In the genomic region with DNA sequence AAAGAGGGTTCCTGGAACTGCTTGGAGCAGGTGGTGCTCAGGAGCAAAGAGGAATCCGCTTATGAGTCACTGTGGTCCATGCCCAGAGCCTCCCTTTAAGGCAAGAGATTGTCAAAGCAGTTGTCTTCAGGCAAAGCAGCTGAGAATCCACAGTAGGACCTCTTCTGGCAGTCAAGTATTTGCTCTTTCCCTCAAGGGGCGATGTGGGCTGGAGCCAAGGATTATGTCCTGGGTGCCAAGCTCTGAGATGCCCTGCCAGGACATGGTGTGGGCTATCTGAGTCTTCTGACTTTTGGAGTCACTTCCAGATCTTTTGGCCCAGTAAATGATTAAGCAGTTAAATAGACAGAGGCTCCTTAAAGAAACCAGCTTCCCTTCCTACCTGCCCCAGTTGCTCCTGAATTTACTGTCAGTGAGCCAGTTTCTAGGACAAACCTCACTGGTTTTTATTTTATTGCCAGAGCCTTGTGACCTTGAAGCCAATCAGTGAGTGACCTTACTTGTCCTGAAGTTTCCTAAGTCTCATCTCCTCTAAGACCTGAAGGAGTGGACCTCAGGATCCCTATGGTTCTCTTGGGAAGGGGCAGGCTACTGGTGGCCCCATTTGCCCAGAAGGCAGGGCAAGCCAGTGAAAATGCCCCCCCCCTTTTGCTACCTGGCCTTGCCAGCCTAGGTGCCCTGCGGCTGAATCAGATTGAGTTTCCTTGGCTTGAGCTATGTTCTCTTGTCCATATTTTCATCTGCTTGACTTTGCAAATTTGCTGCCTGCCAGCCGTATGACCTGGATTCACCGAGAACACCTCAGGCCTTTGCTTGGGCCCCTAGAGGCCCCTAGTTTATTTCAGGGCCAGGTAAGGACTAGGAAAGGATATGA, we compare ENCODE assay signal across 15 mouse cellular contexts.
A peak's percentile ranks its signal among the peaks of the same experiment; 100 is the strongest.
DNase-seq lines count a peak whose midpoint lies in the region; ATAC-seq and TF ChIP-seq lines count a peak whose summit lies in the region.
"Had no signal": no experiment of that assay in that cellular context is flagged by ENCODE, and none has a peak within 500 bp of the region (broad histone marks: within the 10 kb centered on the region; RNA-seq: fewer than 3 reads in every experiment).

No protein-coding gene starts in this region.

- H3K36me3 ChIP-seq in hindbrain, embryonic 14.5 days (replicated peaks; ENCODE audit: control insufficient read depth, insufficient read depth) = no peaks in the 10 kb centered on the region
- H3K36me3 ChIP-seq: stomach, embryonic 15.5 days had no signal

- H3K4me3 ChIP-seq in gastrocnemius, adult 2 months = no peak overlapping the region
- no peak overlapping the region for H3K4me3 ChIP-seq in hindbrain, embryonic 14.5 days (replicated peaks; ENCODE audit: low read length)
- H3K4me3 ChIP-seq: erythroblast, embryonic 14.5 days; stomach, embryonic 15.5 days had no signal

- peaks cover 14% of the 10 kb centered on the region for H3K4me1 ChIP-seq in hindbrain, embryonic 14.5 days (replicated peaks; ENCODE audit: control insufficient read depth, insufficient read depth, low read length)

- 93% methylated on average over 5 of the region's 5 CpGs for WGBS in hindbrain, embryonic 14.5 days

- peak; percentile 66 for DNase-seq in gastrocnemius, adult 2 months
- no peak for DNase-seq in gastrocnemius, postnatal 4 days (ENCODE audit: low spot score in 2 of 2)
- DNase-seq in cerebellum, postnatal 10 days = peak; percentile 50 to 65
- peak; percentile 59 for DNase-seq in kidney, postnatal 14 days
- peak; percentile 65 for DNase-seq in lung, postnatal 14 days
- DNase-seq in hindbrain, embryonic 14.5 days (ENCODE audit: low spot score) = no peak
- DNase-seq in heart, postnatal 14 days = no peak
- DNase-seq: forebrain, postnatal 0 days; heart, adult 11 months; liver, postnatal 0 days; midbrain, embryonic 14.5 days; thymus, postnatal 25 days had no signal

- no peak overlapping the region for H3K4me2 ChIP-seq in hindbrain, embryonic 14.5 days (replicated peaks)
- H3K4me2 ChIP-seq: stomach, embryonic 15.5 days had no signal

- no peak for ATAC-seq in hindbrain, embryonic 14.5 days (ENCODE audit: low FRiP score)
- ATAC-seq: forebrain, postnatal 0 days; hindbrain, postnatal 0 days; liver, postnatal 0 days had no signal

- no peaks in the 10 kb centered on the region for H3K9me3 ChIP-seq in hindbrain, embryonic 14.5 days (ENCODE audit: control insufficient read depth, low read length)
- H3K9me3 ChIP-seq: stomach, embryonic 15.5 days had no signal

- peak overlapping the region; percentile 88 for H3K27ac ChIP-seq in gastrocnemius, adult 2 months
- H3K27ac ChIP-seq in hindbrain, embryonic 14.5 days = no peak overlapping the region
- H3K27ac ChIP-seq: hindbrain, postnatal 0 days; stomach, embryonic 15.5 days had no signal

- no peak overlapping the region for H3K9ac ChIP-seq in hindbrain, embryonic 14.5 days
- H3K9ac ChIP-seq: forebrain, postnatal 0 days; liver, postnatal 0 days; stomach, embryonic 15.5 days had no signal

- TF ChIP-seq CTCF in gastrocnemius, adult 2 months (IDR thresholded peaks at IDR 0.05) = no peak

- intact Hi-C loops in gastrocnemius, adult 2 months (cut with DNase I) = no loop called here
- intact Hi-C loops in heart, postnatal 14 days (cut with DNase I) = no loop called here

- H3K27me3 ChIP-seq in hindbrain, embryonic 14.5 days (ENCODE audit: control insufficient read depth, insufficient read depth, low read length) = no peaks in the 10 kb centered on the region
- H3K27me3 ChIP-seq: stomach, embryonic 15.5 days had no signal

Comparison
In these comparisons a context has a peak if more than half of its experiments do, and no peak if none do; other contexts are left out.
1. DNase-seq: peak in gastrocnemius, adult 2 months (single experiment), cerebellum, postnatal 10 days (2 of 2), kidney, postnatal 14 days (single experiment) and lung, postnatal 14 days (single experiment); none in gastrocnemius, postnatal 4 days (0 of 2), hindbrain, embryonic 14.5 days (single experiment) and heart, postnatal 14 days (0 of 2).